Mouse (Mus musculus) heart, embryonic 14.5 days (tissue): Measurements from ENCODE around the gene Ndst2. TPM values are rescaled to one million over a fixed set of nuclear protein-coding genes. Genes with fewer than 3 reads are reported as not detected.

Experiments used
- ATAC-seq: fragments of 200-750 bp; cut with Nextera tagmentation; 2 replicates; pipeline ENCODE4 v1.8.0; 2017; ENCODE audit warnings: low read depth, moderate TSS enrichment; ENCODE audit not compliant: insufficient number of reproducible peaks, insufficient read depth, low FRiP score
- H3K27ac ChIP-seq, 2 experiments: fragments of 200-500 bp in 1 of 2; fragments of 300-500 bp in 1 of 2; sonication (generic) in 1 of 2; replicated peaks in 1 of 2; 2 replicates each; pipeline ENCODE4 v1.5.1; 2012 to 2014; ENCODE audit warnings: low read depth in 2 of 2, low read length in 2 of 2, control low read depth in 1 of 2, mild to moderate bottlenecking in 1 of 2, mixed read lengths in 1 of 2; ENCODE audit not compliant: control insufficient read depth in 1 of 2, insufficient read depth in 1 of 2
- H3K27me3 ChIP-seq: fragments of 300-500 bp; sonication (generic); 2 replicates; pipeline ENCODE4 v1.6.1; 2014; ENCODE audit warnings: mild to moderate bottlenecking, low read length, control low read depth; ENCODE audit not compliant: control insufficient read depth, insufficient read depth
- H3K36me3 ChIP-seq: fragments of 300-500 bp; sonication (generic); 2 replicates; pipeline ENCODE4 v1.6.1; 2014; ENCODE audit warnings: mild to moderate bottlenecking, control low read depth, low read length, mixed read lengths; ENCODE audit not compliant: control insufficient read depth, insufficient read depth
- H3K4me1 ChIP-seq, 2 experiments: fragments of 200-500 bp in 1 of 2; fragments of 300-500 bp in 1 of 2; sonication (generic) in 1 of 2; 2 replicates each; pipeline ENCODE4 v1.6.1; 2012 to 2014; ENCODE audit warnings: low read length in 2 of 2, control low read depth in 1 of 2, mixed read lengths in 1 of 2; ENCODE audit not compliant: control insufficient read depth in 2 of 2, insufficient read depth in 2 of 2
- H3K4me2 ChIP-seq: fragments of 300-500 bp; sonication (generic); 2 replicates; pipeline ENCODE4 v1.6.1; 2014; ENCODE audit warnings: mild to moderate bottlenecking, low read length
- H3K4me3 ChIP-seq, 2 experiments: fragments of 200-500 bp in 1 of 2; fragments of 300-500 bp in 1 of 2; sonication (generic) in 1 of 2; 2 replicates each; pipeline ENCODE4 v1.5.1; 2012 to 2014; ENCODE audit warnings: low read length in 2 of 2, mild to moderate bottlenecking in 2 of 2, control low read depth in 1 of 2, low read depth in 1 of 2, moderate library complexity in 1 of 2; ENCODE audit not compliant: control insufficient read depth in 1 of 2, insufficient read depth in 1 of 2
- H3K9ac ChIP-seq: fragments of 300-500 bp; sonication (generic); 2 replicates; pipeline ENCODE4 v1.6.1; 2014; ENCODE audit warnings: mild to moderate bottlenecking, low read length
- H3K9me3 ChIP-seq: fragments of 300-500 bp; sonication (generic); 2 replicates; pipeline ENCODE4 v1.6.1; 2016; ENCODE audit warnings: low read length, control low read depth; ENCODE audit not compliant: control insufficient read depth
- WGBS: fragments of 180-500 bp; shearing (Covaris S2); extraction: QIAGEN DNeasy Blood & Tissue Kit; methylation state at CpG from one replicate; pipeline ENCODE4 v1.1.7; 2014; 5-methylcytosine and 5-hydroxymethylcytosine counted together
- polyA plus RNA-seq: library from polyadenylated mRNA; unstranded; fragments of >200 nt; fragmentation: Nextera tagmentation; extraction: Ambion mirVana; gene quantifications from 2 replicates; pipeline ENCODE4 v1.2.1, GENCODE M21; 2014

Gene Ndst2
- polyA plus RNA-seq, 1 experiment from 2014 or later, result 20.9 TPM

DNA sequence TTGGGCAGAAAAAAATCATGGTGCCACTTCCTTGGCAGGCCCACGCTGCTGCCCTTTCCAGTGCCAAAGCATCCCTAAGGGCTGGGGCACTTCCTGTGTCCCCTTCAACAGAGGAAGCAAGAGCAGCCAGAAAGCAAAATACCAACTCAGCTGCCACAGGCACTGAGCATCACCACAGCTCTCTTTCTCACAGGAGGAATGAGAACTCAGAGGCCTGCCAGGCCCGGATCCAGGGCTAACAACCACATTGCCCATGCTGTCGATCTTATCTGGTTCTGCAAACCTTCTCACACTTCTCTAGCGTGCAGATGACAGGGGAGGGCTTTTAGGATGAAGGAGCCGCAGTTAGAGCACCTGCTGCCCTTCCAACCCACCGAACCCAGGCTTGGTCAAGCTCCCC is 38.4 kb upstream of the Ndst2 start:
- Histone ChIP-seq H3K9ac (peak overlapping the region; percentile 30; the same call in 1 of the 2 replicates), H3K36me3 (peaks cover 55% of the 10 kb centered on the region), H3K9me3 (no peaks in the 10 kb centered on the region), H3K27ac (peak overlapping the region; percentile 53 to 68; a peak in 3 of 4 replicates), H3K4me1 (peaks cover 17 to 51% of the 10 kb centered on the region in 2 experiments), H3K27me3 (no peaks in the 10 kb centered on the region), H3K4me3 (no peak overlapping the region), H3K4me2 (no peak overlapping the region)
- 23% methylated on average over 6 of the region's 6 CpGs for WGBS
- ATAC-seq, result no peak

DNA sequence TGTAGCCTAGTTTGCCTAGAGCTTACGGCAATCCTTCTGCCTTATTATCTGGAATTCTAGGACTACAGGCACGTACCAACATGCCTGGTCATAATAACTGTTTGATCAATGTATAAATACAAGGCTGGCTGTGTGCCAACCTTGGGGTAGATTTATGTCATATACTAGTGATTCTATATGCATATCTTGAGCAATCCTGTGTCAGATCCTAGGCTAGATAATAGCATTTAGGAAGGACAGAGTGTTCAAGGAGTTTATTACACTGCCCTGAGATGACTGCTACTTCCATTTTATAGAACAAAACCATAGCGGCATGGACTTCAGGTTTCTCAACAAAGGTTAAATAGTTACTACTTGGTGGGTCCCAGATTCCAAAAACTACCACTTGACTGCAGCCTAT is 37.6 kb upstream of the Ndst2 start:
- ATAC-seq, result no peak
- Histone ChIP-seq H3K4me1 (peaks cover 17 to 58% of the 10 kb centered on the region in 2 experiments), H3K27ac (0 out of 4 replicates have a peak overlapping the region, but pooled peaks of 1 of the 2 experiments have one; percentile 68), H3K9ac (no peak overlapping the region), H3K9me3 (no peaks in the 10 kb centered on the region), H3K27me3 (no peaks in the 10 kb centered on the region), H3K4me2 (no peak overlapping the region), H3K4me3 (no peak overlapping the region), H3K36me3 (peaks cover 54% of the 10 kb centered on the region)
- 85% methylated on average over 3 of the region's 3 CpGs for WGBS

DNA sequence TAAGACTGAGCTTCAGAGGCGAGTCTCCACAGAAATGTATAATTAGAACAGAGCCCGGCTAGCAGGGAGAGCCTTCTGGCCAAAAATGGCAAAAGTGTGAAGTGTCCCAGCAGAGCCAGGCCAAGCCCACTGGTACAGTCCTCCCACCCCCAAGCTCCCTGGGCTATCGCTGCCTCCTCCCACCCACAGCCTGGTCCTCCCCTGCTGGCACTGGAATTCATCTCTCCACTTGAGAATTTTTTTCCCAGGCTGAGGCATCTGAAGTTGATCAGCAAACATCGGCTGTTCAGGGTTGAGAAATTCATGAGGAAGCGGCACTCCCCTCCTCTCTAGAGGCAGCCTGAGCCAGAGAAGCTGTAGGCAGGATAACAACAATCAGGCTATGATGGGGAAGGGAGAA is 34.2 kb upstream of the Ndst2 start:
- Histone ChIP-seq H3K9me3 (no peaks in the 10 kb centered on the region), H3K4me1 (peaks cover 28 to 62% of the 10 kb centered on the region in 2 experiments), H3K9ac (peak overlapping the region; percentile 66), H3K4me2 (peak overlapping the region; percentile 38), H3K4me3 (no peak overlapping the region; a peak in 1 of 4 replicates), H3K36me3 (peaks cover 62% of the 10 kb centered on the region), H3K27me3 (no peaks in the 10 kb centered on the region), H3K27ac (peak overlapping the region; percentile 96 to 97)
- WGBS, result 20% methylated on average over 5 of the region's 5 CpGs
- ATAC-seq, result peak; percentile 73

DNA sequence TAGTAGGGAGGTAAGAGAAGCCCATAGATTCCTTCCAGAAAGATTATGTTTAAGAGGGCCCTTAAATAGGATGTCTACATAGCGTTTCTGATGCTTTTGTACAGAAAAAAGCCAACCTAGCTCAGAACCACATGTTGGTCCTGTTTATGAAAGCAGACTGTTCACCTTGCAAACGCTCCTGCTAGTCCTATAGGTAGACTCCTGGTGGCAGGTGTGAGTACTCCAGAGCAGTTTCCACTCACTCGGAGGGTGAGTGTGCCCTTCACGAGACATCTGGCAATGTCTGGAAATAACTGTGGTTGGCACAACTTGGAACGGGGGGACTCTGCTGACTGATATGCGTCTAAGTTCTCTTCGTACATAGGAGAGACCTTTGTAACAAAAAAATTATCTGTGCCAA is 33.6 kb upstream of the Ndst2 start:
- peaks cover 24 to 55% of the 10 kb centered on the region in 2 experiments for H3K4me1 ChIP-seq

DNA sequence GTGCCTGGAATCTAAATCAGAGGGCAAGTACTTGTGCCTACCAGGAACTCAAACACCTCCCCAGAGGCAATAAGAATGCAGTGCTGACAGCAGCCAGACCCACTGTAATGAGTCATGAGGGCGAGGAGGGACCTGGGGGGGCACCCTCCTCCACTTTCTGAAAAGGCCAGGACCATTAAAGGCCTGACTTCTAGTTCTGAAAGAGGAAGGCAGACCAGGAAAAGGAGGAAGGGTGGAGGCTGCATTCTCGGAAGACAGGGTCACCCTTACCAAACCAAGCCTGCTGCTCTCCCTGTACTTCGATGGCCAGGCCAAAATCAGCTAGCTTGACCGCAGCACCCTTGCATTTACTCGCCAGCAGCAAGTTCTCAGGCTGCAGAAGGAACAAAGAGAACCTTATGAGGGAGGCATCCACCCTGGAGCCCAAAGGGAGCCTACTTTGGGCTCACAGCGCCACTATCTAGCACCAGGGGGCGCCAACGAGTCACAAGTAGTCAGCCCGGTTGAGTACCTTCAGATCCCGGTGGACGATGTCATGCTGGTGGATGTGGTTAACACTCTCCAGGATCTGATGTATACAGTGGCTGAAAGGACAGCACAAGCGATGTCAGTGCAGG is 31.4 kb upstream of the Ndst2 start:
- Histone ChIP-seq H3K4me3 (no peak overlapping the region), H3K4me1 (peaks cover 20 to 43% of the 10 kb centered on the region in 2 experiments), H3K4me2 (peak overlapping the region; percentile 31), H3K9me3 (no peaks in the 10 kb centered on the region), H3K36me3 (peaks cover 82% of the 10 kb centered on the region), H3K27ac (peak overlapping the region; percentile 94 to 96), H3K27me3 (no peaks in the 10 kb centered on the region), H3K9ac (peak overlapping the region; percentile 55; the same call in 1 of the 2 replicates)
- peak; percentile 86 for ATAC-seq
- whole genome bisulfite sequencing, result 11% methylated on average over 12 of the region's 12 CpGs

More for the DNA sequence above, 33.6 kb upstream of the Ndst2 start:
- Histone ChIP-seq H3K9me3 (no peaks in the 10 kb centered on the region), H3K36me3 (peaks cover 68% of the 10 kb centered on the region), H3K4me2 (peak overlapping the region; percentile 38; the same call in 1 of the 2 replicates), H3K9ac (peak overlapping the region; percentile 63), H3K27me3 (no peaks in the 10 kb centered on the region), H3K27ac (peak overlapping the region; percentile 96 to 97), H3K4me3 (no peak overlapping the region)
- WGBS, result 64% methylated on average over 7 of the region's 7 CpGs
- no peak for ATAC-seq

DNA sequence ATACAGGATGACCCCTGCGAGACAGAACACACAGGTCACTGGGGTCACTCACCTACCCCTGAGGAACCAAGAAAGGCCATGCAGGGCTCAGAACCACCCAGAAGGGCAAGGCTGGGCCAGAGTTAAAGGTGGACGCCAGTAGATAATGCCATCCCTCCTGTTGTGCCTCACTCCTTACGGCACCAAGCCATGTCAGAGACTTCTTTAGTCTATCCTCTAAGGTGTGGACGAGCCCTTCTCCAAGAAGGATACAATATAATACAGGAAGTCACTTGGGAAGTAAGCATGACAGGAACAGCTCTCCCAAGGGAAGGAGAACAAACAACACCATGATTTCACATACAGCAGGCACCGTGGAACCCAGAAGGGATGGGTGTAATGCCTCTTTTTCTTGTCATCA is 30.6 kb upstream of the Ndst2 start:
- Histone ChIP-seq H3K4me2 (peak overlapping the region; percentile 1; the same call in 1 of the 2 replicates), H3K4me3 (no peak overlapping the region), H3K9ac (peak overlapping the region; percentile 65), H3K27me3 (no peaks in the 10 kb centered on the region), H3K4me1 (peaks cover 20 to 43% of the 10 kb centered on the region in 2 experiments), H3K36me3 (peaks cover 82% of the 10 kb centered on the region), H3K27ac (peak overlapping the region; percentile 94 to 96), H3K9me3 (no peaks in the 10 kb centered on the region)
- ATAC-seq, result no peak
- 78% methylated on average over 5 of the region's 5 CpGs for WGBS

DNA sequence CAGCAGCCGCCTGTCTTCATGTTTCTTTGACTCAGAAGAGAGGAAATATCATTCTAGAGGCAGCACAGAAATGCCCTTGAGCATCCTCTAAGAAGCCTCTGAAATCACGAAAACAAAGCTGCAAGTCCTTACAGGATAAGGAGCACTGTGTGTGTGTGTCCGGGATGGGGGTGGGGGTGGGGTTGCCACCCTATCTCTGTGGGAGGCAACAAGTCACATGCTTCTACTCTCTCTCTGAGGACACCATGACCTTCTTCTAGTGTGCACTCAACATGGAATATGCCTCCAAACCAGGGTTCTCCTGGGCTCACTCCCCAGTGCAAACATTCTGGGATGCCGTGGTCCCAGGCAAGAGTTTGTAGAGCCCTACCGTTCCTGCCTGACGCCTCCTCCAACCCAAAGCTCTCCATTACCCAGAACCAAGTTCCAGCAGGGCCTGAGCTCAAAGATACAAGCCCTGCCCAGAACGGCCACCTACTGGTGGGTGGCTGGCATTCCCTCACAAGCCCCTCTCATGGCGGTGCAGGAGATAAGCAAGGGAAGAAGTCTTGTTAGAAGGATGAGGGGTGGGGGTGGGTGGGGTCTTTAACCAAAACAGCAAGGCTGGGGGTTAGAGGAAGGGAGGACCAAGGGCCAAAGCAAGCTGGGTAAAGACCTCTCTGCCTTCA is 24.5 kb upstream of the Ndst2 start:
- Histone ChIP-seq H3K27ac (peak overlapping the region; percentile 18 to 38; a peak in 3 of 4 replicates), H3K4me1 (peaks cover 6 to 8% of the 10 kb centered on the region in 2 experiments), H3K9ac (no peak overlapping the region), H3K27me3 (no peaks in the 10 kb centered on the region), H3K9me3 (no peaks in the 10 kb centered on the region), H3K36me3 (peaks cover 98% of the 10 kb centered on the region), H3K4me3 (no peak overlapping the region), H3K4me2 (no peak overlapping the region)
- peak; percentile 32; the same call in 1 of the 2 replicates for ATAC-seq
- WGBS, result 57% methylated on average over 8 of the region's 8 CpGs
